Mouse (Mus musculus): ENCODE results near the gene Anapc5. TPM values are rescaled to one million over a fixed set of nuclear protein-coding genes. Genes with fewer than 3 reads are reported as not detected.

Gene Anapc5
- polyA plus RNA-seq, 1 experiment from 2014 or later: 499 TPM

DNA sequence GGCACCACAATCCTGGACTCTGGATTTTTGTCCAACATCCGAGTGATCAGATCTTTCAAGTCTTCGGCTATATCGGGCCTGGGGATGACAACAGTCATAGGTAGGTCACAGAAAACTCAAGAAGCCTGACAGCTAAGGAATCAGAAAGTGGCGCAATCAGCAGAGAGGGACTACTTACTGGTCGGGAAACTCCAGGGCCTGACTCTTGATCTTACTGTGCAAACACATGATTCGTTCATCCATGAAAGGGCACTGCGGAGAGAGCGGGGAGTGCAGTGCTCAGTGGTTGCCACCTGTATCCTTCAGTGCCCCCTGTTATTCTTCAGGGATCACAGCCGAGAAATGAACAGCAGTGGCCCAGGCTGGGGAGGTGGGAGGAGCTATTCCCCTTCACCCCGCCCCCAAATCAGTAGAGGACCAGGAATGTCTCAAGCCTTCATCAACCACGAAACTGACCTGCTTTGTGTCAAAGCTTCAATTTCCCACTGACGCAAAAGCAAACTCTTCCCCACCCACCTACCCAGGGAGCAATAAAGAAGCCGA is 77.2 kb downstream of the Anapc5 start:
- Histone ChIP-seq H3K36me3 (peaks cover 82% of the 10 kb centered on the region), H3K27me3 (ENCODE audit: low read depth, poor library complexity, severe bottlenecking) (no peaks in the 10 kb centered on the region), H3K4me3 (no peak overlapping the region), H3K27ac (replicated peaks) (no peak overlapping the region), H3K9me3 (replicated peaks) (no peaks in the 10 kb centered on the region), H3K4me1 (no peaks in the 10 kb centered on the region)
- 82% methylated on average over 13 of the region's 13 CpGs for WGBS
- no peak for DNase-seq (ENCODE audit: low spot score)

Other genes starting within 250 kb of the Anapc5 start
- gene Ift81, start 206.8 kb downstream of the Anapc5 start, polyA plus RNA-seq (2016; fragmentation: Nextera tagmentation; extraction: Ambion mirVana): 51.4 and 54.1 TPM in 2 replicates
- gene P2rx7, start 177.4 kb downstream of the Anapc5 start, polyA plus RNA-seq (2016; fragmentation: Nextera tagmentation; extraction: Ambion mirVana): 0.63 and 1.0 TPM in 2 replicates
- gene P2rx4, start 113.8 kb downstream of the Anapc5 start, polyA plus RNA-seq (2016; fragmentation: Nextera tagmentation; extraction: Ambion mirVana): 3.5 and 9.6 TPM in 2 replicates
- gene Camkk2, start 41.9 kb downstream of the Anapc5 start, polyA plus RNA-seq (2016; fragmentation: Nextera tagmentation; extraction: Ambion mirVana): 24.3 and 29.5 TPM in 2 replicates
- 50.6 and 56.7 TPM in 2 replicates for gene Rnf34, start 28.7 kb upstream of the Anapc5 start, polyA plus RNA-seq (2016; fragmentation: Nextera tagmentation; extraction: Ambion mirVana)
- gene Kdm2b, start 168.5 kb upstream of the Anapc5 start, polyA plus RNA-seq (2016; fragmentation: Nextera tagmentation; extraction: Ambion mirVana): 77.9 and 83.9 TPM in 2 replicates
- gene Orai1, start 193.7 kb upstream of the Anapc5 start, polyA plus RNA-seq (2016; fragmentation: Nextera tagmentation; extraction: Ambion mirVana): 8.7 and 10.3 TPM in 2 replicates
- gene Morn3, start 225.7 kb upstream of the Anapc5 start, polyA plus RNA-seq (2016; fragmentation: Nextera tagmentation; extraction: Ambion mirVana): 0.21 and 0.67 TPM in 2 replicates
- gene Tmem120b, start 247.1 kb upstream of the Anapc5 start, polyA plus RNA-seq (2016; fragmentation: Nextera tagmentation; extraction: Ambion mirVana): 10.3 and 10.4 TPM in 2 replicates